ENCODE assay signal across 23 mouse cellular contexts in the genomic region with DNA sequence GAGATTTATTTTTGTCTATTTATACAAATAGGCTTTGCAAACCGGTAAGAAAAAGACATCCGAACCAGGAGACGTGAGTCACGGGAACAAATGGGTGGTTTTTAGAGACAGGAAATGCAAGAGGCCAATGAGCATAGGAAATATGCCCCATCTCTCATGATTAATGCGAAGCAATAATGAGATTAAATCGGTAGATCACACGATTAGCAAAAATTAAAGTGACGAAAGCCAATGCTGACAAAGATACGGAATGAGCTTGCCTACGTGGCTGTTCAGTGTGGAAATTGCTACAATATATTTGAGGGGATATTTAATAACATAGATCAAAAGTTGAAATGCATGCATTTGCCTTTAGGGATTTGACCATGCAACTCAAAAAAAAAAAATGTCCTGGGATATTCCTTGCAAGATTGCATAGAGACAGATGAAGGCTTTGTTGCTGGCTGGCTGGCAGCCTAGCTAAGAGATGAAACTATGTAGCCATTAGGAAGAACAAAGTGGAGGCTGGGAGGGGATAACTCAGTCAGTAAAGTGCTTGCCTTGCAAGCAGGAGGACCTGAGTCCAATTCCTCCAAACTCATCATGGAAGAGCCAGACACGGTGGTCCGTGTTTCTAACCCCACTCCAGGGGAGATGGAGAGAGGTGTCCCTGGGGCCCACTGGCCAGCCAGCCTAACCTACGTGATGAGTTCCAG.
DNase-seq lines count a peak whose midpoint lies in the region; ATAC-seq and TF ChIP-seq lines count a peak whose summit lies in the region.
"Had no signal": no experiment of that assay in that cellular context is flagged by ENCODE, and none has a peak within 500 bp of the region (broad histone marks: within the 10 kb centered on the region; RNA-seq: fewer than 3 reads in every experiment).

No protein-coding gene starts in this region.

- no peaks in the 10 kb centered on the region for H3K4me1 ChIP-seq in kidney, adult 2 months (ENCODE audit: control insufficient read depth, insufficient read depth, low read length)
- H3K4me1 ChIP-seq in kidney, postnatal 0 days (replicated peaks; ENCODE audit: insufficient read depth, low read length) = 0 out of 2 replicates have a peak, but pooled peaks cover 6% of the 10 kb centered on the region
- H3K4me1 ChIP-seq in midbrain, embryonic 11.5 days (ENCODE audit: control insufficient read depth, insufficient read depth, low read length) = peaks cover 13% of the 10 kb centered on the region
- peaks cover 38% of the 10 kb centered on the region for H3K4me1 ChIP-seq in midbrain, embryonic 10.5 days

- DNase-seq in kidney, adult 2 months = peak; percentile 41
- no peak for DNase-seq in kidney, postnatal 14 days
- peak; percentile 33 for DNase-seq in kidney, postnatal 0 days (ENCODE audit: low spot score)
- no peak for DNase-seq in kidney, postnatal 25 days
- peak; percentile 75 for DNase-seq in midbrain, embryonic 11.5 days (ENCODE audit: low spot score, missing footprints)
- no peak for DNase-seq in midbrain, embryonic 10.5 days (ENCODE audit: low spot score)
- DNase-seq in MN1 (ENCODE audit: low spot score) = peak; percentile 57
- DNase-seq: adrenal gland, adult 2 months; adrenal gland, postnatal 25 days; cerebellum, adult 11 months; cerebellum, adult 8-10 months; cerebellum, postnatal 14 days; embryo, embryonic 11 days; gastrocnemius, postnatal 36 days; heart, adult 18-20 months; heart, postnatal 10 days had no signal

- WGBS in kidney, adult 2 months = 62% methylated on average over 13 of the region's 13 CpGs
- WGBS in kidney, postnatal 0 days = 64% methylated on average over 13 of the region's 13 CpGs
- 87% methylated on average over 13 of the region's 13 CpGs for WGBS in midbrain, embryonic 11.5 days
- WGBS in midbrain, embryonic 10.5 days = 90% methylated on average over 13 of the region's 13 CpGs

- no peaks in the 10 kb centered on the region; the same call in 1 of the 2 replicates for H3K27me3 ChIP-seq in kidney, adult 2 months (replicated peaks; ENCODE audit: control insufficient read depth, insufficient read depth, low read length)
- no peaks in the 10 kb centered on the region for H3K27me3 ChIP-seq in kidney, postnatal 0 days (ENCODE audit: insufficient read depth, low read length)
- H3K27me3 ChIP-seq in midbrain, embryonic 11.5 days (ENCODE audit: control insufficient read depth, insufficient read depth, low read length) = no peaks in the 10 kb centered on the region
- peaks cover 58% of the 10 kb centered on the region for H3K27me3 ChIP-seq in midbrain, embryonic 10.5 days (ENCODE audit: low read depth, poor library complexity, severe bottlenecking)
- H3K27me3 ChIP-seq: embryonic facial prominence, embryonic 15.5 days; forebrain, embryonic 15.5 days had no signal

- no peak overlapping the region for H3K4me2 ChIP-seq in kidney, postnatal 0 days (ENCODE audit: low read length)
- H3K4me2 ChIP-seq in midbrain, embryonic 11.5 days = no peak overlapping the region
- H3K4me2 ChIP-seq: embryonic facial prominence, embryonic 15.5 days; forebrain, embryonic 15.5 days; hindbrain, embryonic 13.5 days had no signal

- H3K9ac ChIP-seq in kidney, postnatal 0 days (ENCODE audit: low read depth, low read length) = no peak overlapping the region
- no peak overlapping the region for H3K9ac ChIP-seq in midbrain, embryonic 11.5 days (ENCODE audit: low read length)
- H3K9ac ChIP-seq: embryonic facial prominence, embryonic 15.5 days; forebrain, embryonic 15.5 days; hindbrain, embryonic 13.5 days had no signal

- H3K9me3 ChIP-seq in kidney, postnatal 0 days (replicated peaks; ENCODE audit: low read length) = no peaks in the 10 kb centered on the region
- no peaks in the 10 kb centered on the region for H3K9me3 ChIP-seq in midbrain, embryonic 11.5 days (ENCODE audit: control insufficient read depth, low read length)
- H3K9me3 ChIP-seq in midbrain, embryonic 10.5 days (replicated peaks) = no peaks in the 10 kb centered on the region
- H3K9me3 ChIP-seq: embryonic facial prominence, embryonic 15.5 days; forebrain, embryonic 10.5 days; forebrain, embryonic 15.5 days; heart, embryonic 10.5 days; hindbrain, embryonic 13.5 days had no signal

- no peaks in the 10 kb centered on the region for H3K36me3 ChIP-seq in kidney, adult 2 months (ENCODE audit: control insufficient read depth, insufficient read depth, low read length)
- no peaks in the 10 kb centered on the region for H3K36me3 ChIP-seq in kidney, postnatal 0 days (ENCODE audit: insufficient read depth, low read length)
- H3K36me3 ChIP-seq in midbrain, embryonic 11.5 days (ENCODE audit: control insufficient read depth, insufficient read depth, low read length) = no peaks in the 10 kb centered on the region
- H3K36me3 ChIP-seq in midbrain, embryonic 10.5 days = no peaks in the 10 kb centered on the region
- H3K36me3 ChIP-seq: embryonic facial prominence, embryonic 15.5 days; forebrain, embryonic 10.5 days; forebrain, embryonic 15.5 days; heart, embryonic 10.5 days; hindbrain, embryonic 13.5 days had no signal

- no peak overlapping the region for H3K4me3 ChIP-seq in kidney, adult 2 months (ENCODE audit: insufficient read depth, low read depth, low read length)
- no peak overlapping the region for H3K4me3 ChIP-seq in kidney, postnatal 0 days (replicated peaks; ENCODE audit: low read depth, low read length)
- no peak overlapping the region for H3K4me3 ChIP-seq in midbrain, embryonic 11.5 days (ENCODE audit: low read depth, low read length)
- no peak overlapping the region for H3K4me3 ChIP-seq in midbrain, embryonic 10.5 days
- H3K4me3 ChIP-seq: embryonic facial prominence, embryonic 15.5 days; erythroblast, embryonic 14.5 days; forebrain, embryonic 10.5 days; forebrain, embryonic 15.5 days; heart, embryonic 10.5 days; hindbrain, embryonic 13.5 days had no signal

- ATAC-seq in kidney, postnatal 0 days (replicated peaks; ENCODE audit: low FRiP score, low read depth) = no peak
- no peak for ATAC-seq in midbrain, embryonic 11.5 days (ENCODE audit: low FRiP score)
- no peak for ATAC-seq in cerebellum, adult (ENCODE audit: insufficient number of reproducible peaks, low FRiP score, low TSS enrichment)
- ATAC-seq: forebrain, embryonic 15.5 days had no signal

- no peak for TF ChIP-seq CTCF in kidney, adult 2 months (conservative IDR thresholded peaks at IDR 0.05; ENCODE audit: insufficient read depth, insufficient read length, low read depth, low read length)
- no peak for TF ChIP-seq CTCF in kidney, postnatal 0 days (IDR thresholded peaks at IDR 0.05; ENCODE audit: low read depth)

- H3K27ac ChIP-seq in kidney, adult 2 months (ENCODE audit: insufficient read depth, low read depth, low read length) = no peak overlapping the region
- no peak overlapping the region for H3K27ac ChIP-seq in kidney, postnatal 0 days
- no peak overlapping the region for H3K27ac ChIP-seq in midbrain, embryonic 11.5 days (ENCODE audit: low read depth, low read length)
- H3K27ac ChIP-seq in midbrain, embryonic 10.5 days (replicated peaks) = no peak overlapping the region
- H3K27ac ChIP-seq: embryonic facial prominence, embryonic 15.5 days; forebrain, embryonic 10.5 days; forebrain, embryonic 15.5 days; heart, embryonic 10.5 days; hindbrain, embryonic 13.5 days had no signal

- no peak for TF ChIP-seq POLR2A in kidney, adult 2 months (IDR thresholded peaks at IDR 0.05; ENCODE audit: low read depth, low read length)

Comparison
In these comparisons a context has a peak if more than half of its experiments do, and no peak if none do; other contexts are left out.
1. DNase-seq: peak in kidney, adult 2 months (single experiment), kidney, postnatal 0 days (single experiment), midbrain, embryonic 11.5 days (single experiment) and MN1 (single experiment); none in kidney, postnatal 14 days (single experiment), kidney, postnatal 25 days (0 of 2) and midbrain, embryonic 10.5 days (single experiment).